Mouse (Mus musculus) cerebellum, postnatal 14 days (tissue): ENCODE measurements at regions not wholly inside any gene's neighbourhood (a gene's known extent, or its start where the extent isn't known, plus 50 kb on each side); places are given as distances from the start of the nearest gene placed in this dataset.

Source experiments
- DNase-seq, 2 experiments: peaks; one replicate each; pipeline ENCODE4 v3.0.0; 2021; ENCODE audit warnings: mixed read lengths in 2 of 2

- DNase-seq = no peak
Measured at GRCm38 (mm10) chr7:128834894-128835293, 90.2 kb downstream of the Sec23ip start.

DNA sequence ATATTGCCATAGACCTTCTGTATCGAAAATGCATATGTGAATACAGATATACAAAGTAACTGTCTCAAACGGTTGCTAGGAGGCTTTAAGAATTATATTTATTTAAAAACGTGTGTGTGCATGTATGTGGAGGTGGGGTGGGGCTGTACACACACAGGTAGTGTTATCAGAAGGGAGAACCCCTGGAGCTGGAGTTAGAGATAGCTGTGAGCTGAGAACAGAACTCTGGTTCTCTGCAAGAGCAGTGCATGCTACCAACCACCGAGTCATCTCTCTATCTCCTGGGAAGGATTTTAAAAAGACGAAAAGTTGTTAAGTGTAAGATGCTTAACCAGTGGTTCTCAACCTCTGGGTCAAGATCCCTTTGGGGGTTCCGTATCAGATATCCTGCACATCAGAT lies 91.7 kb downstream of the Sec23ip start:
- no peak for DNase-seq

DNA sequence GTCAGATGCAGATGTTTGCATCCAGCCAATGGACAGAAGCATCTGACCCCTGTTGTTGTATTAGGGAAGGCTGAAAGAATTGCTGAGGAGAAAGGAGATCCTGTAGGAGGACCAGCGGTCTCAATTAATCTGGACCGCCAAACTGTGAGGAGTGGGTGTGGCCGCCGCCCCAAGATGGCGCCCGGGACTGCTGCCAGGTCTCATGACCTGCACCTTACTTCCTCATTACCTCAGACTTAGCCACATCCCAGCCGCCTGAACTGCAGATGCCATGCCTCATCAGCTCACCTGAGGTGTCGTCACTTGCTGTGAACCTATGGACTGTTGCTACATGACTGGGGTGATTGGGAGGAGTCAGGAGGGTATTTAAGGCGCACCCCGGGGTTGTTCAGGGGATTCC lies 97.8 kb downstream of the Sec23ip start:
- no peak for DNase-seq

DNA sequence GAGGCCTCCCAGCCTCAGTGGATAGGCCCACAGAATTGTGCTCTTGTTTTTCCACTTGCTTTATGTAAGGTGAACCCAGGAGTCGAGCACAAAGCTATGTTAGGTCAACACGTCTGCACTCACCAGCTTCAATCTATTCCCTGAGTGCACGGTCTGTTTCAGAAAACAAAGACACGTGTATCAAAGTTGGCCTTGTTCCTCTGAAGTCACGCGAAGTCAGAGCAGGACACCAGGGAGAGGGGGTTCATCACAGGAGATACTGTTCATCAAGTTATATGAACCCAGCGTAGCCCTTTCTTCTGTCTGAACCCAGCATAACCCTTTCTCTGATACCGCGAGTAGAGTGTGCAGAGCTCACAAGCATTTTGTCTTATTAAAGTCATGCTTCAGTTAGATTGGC lies 98.8 kb downstream of the Sec23ip start:
- DNase-seq = no peak

DNA sequence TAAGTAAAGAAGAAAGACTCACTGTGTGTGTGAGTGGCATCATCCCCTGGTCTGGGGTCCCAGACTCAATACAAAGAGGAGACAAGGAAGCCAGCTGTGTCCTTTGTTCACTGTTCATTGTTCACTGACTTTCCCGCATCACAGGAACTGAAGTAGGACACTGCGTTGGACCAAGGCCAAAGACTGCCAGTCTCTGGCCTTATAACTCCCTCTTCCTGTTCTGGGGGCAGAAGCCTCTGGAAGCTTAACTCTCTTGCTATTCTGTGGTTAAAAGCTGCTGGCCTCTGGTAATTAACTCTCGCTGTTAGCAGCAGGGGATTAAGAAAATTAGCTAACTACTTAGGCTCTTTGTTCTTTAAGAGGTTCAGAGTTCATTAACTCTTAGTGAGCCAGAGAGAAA lies 104.5 kb downstream of the Sec23ip start:
- peak in 1 of 2 experiments; percentile 15 for DNase-seq

DNA sequence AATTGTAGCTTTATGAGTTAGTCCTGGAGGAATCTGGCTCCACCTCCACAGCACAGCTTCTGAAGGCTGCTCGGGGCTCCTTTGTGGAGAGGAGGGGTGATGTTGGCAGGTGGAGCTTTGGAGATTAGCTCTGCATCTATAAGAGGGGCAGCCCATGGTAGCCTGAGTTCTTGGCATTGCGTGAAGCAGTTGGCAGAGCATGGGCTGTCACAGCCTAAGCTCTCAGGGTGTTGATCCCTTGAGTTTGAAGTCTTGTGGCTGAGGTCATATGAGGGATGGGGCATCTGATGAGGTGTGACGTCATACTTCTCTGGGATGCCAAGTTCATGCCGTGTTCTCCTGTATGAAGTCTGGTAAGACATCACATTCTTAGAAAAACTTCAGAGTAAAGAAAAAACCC lies 109.5 kb downstream of the Sec23ip start:
- peak; percentile 43 to 48 for DNase-seq

DNA sequence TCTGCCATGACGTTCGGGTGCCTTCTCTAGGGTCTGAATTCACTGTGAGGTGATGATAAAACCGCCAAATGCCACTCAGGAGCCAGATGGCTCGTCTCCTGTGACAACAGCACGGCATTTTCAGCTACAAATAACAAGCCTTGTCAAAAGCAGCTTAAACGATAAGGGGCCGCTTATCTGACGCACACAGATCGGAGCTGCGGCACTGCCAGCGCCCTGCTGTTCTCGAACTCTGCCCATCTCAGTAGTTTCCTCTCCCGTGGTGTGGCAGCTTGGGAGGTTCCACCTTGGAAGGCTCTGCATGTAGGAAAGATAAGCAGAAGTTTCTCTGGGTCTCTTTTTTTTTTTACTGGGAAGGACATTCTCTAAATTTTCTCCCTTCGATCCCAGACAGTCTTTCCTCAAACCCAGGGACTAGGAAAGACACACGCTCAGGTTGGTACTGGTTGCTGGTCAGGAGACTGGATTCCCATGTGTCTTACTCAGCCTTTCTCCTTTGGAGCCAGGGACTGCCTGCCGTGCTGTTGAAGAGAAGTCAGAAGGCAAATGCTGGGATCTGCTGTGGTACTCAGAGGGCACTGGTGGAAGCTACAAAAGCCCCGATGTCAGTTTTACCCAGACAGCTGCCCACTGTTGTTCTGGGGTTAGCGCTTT lies 110.1 kb downstream of the Sec23ip start:
- peak; percentile 26 to 40 for DNase-seq

DNA sequence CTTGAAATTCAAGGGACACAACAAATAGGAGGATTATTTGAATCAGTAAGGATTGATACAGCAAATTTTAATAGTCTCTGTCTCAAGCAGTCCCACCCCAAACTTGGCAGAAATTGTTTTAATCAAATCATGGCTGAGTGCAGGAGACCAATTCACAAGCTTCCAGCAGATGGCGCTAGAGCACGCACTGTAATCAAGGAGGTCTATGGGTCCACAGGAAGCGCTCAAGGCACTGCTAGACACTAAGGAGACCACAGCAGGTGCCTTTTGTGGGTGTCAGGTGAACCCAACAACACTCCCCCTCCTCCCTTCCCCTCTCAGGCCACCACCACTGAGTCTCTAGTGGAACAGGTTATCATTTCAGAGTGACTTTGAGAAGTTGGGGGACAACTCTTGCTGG lies 115.4 kb downstream of the Sec23ip start:
- peak; percentile 85 to 89 for DNase-seq

- peak; percentile 62 to 71 for DNase-seq
Measured at GRCm38 (mm10) chr7:128860709-128861108, 116.0 kb downstream of the Sec23ip start.

DNA sequence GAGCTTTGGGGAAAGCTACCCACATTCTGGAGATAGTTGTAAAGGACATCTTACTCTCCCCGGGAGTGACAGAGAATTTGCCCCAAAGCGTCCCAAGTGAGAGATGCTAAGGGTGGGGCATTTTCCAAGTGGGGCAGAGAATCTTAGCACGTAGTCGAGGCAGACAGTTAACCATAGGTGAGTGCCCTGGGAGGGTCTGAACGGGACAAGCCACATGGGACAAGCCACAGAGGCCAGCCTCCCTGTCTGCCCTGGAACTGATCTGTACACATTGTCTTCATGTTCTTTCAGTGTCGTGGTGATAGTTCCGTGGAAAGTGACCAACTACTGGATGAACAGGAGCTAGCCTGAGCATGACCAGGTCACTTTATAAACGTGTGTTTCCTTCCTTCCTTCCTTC lies 116.6 kb downstream of the Sec23ip start:
- no peak for DNase-seq

GRCm38 (mm10) chr7:128868799-128869198 lies 124.1 kb downstream of the Sec23ip start:
- no peak for DNase-seq

DNA sequence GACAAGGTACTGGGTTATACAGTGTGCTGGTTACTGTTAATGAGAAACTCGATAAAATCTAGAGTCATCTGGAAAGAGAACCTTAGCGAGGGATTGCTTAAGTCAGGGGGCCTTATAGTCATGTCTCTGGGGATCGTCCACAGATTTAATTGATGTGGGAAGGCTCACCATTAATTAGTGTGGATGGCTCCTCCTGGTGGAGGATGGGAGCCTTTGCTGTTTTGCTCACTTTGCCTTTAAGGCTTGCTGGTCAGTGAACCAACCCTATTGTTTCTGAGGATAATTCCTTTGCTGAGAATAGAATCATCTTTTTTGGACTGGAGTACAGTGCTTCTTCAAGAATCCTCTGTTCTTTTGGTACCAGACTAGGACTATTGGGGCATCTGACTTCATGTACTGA lies 139.3 kb downstream of the Sec23ip start:
- DNase-seq = no peak

DNA sequence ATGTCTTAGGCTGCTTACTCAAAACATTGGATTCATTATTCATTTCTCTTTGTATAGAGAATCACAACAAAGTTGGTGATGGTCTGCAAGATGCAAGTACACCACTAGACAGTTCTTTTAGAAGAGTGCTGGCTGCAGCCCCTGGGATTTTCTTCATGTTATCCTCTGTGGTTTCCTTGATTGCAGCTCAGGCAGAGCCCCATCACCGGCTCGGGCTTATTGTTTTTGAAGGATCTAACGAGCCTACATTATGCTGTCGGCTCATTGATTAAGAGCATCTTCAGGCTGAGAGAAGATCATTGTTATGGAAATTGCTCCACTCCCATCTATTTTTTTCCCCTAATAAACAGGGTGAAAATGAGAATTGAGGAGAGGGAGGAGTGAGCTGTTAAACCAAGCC lies 140.8 kb downstream of the Sec23ip start:
- DNase-seq = no peak

GRCm38 (mm10) chr7:128910134-128910533 lies 165.4 kb downstream of the Sec23ip start:
- no peak for DNase-seq

DNA sequence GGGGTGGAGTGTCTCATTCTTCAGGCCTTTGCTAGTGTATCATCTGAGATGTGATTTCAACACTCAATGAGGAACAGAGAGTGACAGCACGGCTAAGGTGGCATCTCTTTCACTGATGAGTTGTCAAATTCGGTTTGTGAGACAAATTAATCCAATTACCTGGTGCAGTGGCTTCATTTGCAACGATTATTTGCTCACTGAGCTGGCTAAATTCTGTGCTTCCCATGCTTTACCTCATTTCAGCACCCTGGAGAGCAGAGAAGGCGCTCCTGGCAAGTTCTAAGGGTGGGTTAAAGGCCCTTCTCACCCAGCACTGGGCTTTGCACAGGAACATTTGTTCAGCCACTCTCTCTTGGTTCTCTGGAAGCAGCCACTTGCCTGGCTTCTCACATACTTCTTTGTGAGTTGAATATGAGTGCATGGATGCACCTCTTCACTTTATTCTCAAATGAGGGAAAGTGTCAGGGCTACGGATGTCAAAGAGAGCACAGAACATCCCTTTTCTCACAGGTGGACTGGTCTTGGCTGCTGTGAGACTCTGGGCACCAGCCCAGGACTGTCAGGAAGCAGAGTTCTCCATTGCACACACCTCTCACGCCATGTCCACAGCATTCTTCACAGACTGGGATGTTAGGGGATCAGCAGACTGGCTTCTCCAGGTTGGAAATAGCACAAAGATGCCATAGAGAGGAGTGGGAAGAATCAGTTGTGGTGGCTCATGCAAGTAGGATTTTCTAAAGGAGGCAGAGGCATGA lies 193.4 kb downstream of the Sec23ip start:
- peak; percentile 42 to 66 for DNase-seq

DNA sequence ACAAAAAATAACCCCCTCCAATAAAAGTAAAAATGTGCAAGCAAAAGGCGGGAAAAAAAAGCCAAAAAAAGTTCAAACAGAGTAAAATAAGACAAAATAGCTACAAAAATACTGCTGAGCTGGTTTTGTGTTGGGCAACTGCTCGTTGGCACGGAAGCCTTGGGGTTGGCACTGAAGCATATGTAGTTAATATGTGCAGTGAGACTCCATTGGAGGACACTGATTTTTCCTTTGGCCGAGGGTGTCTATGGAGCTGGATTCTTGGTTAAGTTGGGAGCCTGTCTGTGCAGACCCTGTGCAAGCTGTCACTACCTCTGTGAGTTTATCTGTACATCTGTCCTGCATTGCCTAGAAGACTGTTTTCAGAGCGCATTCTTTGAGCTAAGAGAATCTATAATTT lies 215.8 kb downstream of the Sec23ip start:
- peak; percentile 64 for DNase-seq

GRCm38 (mm10) chr7:128979904-128980303 lies 235.2 kb downstream of the Sec23ip start:
- no peak for DNase-seq

- DNase-seq = no peak
Measured at GRCm38 (mm10) chr7:128980827-128981226, 236.1 kb downstream of the Sec23ip start.

DNA sequence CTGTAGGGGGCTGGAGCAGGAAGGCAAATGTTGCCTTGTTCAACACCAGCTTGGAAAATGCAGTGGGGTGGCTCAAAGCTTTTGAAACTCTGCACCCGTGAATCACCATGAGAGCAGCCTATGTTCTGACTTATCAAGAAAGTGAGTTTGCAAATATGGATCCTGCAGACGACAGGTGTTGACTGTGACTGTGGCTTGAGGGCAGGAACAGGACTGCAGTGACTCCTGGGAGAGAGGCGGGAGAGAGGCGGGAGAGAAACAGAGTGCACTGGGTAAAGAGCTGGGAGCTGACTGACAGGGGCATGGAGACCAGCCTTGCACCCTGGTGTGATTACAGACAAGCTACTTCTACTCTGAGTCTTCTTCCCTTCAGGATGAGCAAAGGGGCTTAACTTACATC lies 254.0 kb downstream of the Sec23ip start:
- DNase-seq = no peak

DNA sequence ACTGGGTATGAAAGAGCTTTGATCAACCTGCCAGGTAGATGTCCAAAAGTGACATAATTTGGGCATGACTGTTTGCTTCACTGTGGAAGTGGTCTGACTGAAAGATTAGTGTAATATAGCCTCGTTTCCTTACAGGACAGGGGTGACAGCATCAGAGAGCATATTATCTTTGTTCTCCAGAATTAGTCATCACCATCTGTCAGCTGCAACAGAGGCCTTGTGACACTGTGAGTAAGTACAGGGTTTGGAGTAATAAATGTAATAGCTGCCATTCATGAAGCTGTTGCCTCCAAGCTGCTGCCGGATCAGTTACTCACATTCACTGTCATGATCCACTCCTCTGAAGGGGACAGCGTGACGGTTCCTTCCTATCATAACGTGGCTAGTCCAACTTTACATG lies 254.4 kb upstream of the Plpp4 start:
- DNase-seq = no peak

DNA sequence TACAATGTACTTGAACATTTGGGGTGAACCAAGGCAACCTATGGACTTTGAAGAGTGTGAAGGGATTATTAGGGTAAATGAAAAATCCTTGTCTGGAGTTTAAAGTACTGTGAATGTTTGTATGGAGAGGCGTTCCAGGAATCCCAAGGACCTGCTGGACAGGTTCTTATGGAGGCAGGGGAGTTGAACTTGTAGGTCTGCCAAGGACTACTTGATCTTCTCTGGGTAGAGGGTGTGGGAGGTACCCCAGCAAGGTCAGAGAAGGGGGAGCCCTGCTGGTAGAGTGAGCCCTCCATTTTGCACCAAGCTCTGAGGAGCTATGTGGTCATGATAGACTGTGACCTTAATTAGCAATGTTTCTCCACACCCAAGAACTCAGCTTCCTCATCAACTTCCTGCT lies 253.7 kb upstream of the Plpp4 start:
- DNase-seq = no peak

GRCm38 (mm10) chr7:129016353-129016752 lies 240.5 kb upstream of the Plpp4 start:
- DNase-seq = no peak

DNA sequence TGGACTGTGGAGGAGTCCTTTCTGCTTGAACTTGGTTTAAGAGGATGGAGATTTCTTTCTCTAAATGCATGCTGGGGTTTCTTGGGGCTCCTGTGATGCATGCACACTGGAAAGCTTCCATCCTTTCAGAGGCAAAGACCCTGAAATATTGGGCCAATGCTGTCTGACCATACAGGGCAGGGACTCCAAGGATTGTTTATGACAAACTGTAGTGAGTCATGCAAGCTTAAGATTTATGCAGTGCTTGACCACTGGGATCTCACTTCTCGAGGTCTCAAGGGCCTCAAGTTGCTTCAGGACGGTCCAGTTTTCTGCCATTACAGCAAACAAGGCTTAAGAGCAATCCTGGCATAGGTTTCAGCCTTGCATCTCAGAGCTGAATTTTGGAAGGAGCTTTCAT lies 229.7 kb upstream of the Plpp4 start:
- DNase-seq = no peak

DNA sequence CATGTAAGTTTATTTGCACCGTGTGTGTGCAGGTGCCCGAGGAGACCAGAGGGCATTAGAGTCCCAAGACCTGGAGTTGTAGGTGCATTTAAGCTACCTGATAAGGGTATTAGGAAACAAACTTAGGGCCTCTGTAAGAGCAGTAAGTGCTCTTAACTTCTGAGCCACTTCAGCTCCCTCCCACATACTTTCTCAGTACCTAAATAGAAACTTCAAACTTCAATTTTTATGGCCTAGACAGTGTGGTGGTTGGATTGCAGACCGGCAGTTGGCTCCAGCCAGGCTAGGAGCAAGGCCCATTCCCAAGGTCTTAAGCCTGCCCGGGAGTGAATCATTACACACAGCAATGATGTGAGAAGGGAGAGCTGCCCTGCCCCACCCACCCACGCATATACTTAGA lies 208.8 kb upstream of the Plpp4 start:
- DNase-seq = no peak

GRCm38 (mm10) chr7:129049726-129050125 lies 207.1 kb upstream of the Plpp4 start:
- DNase-seq = peak; percentile 47 to 72
